Mouse (Mus musculus): Measurements from ENCODE around the gene Dcps. TPM values are rescaled to one million over a fixed set of nuclear protein-coding genes. Genes with fewer than 3 reads are reported as not detected.

Dcps gene
- total RNA-seq, 1 experiment from 2014 or later = 22.9 TPM

GRCm38 (mm10) chr9:35145118-35145517, 30.7 kb downstream of the Dcps start:
- ATAC-seq (ENCODE audit: extremely low read depth, insufficient number of reproducible peaks, low FRiP score, poor library complexity, severe bottlenecking) = no peak

DNA sequence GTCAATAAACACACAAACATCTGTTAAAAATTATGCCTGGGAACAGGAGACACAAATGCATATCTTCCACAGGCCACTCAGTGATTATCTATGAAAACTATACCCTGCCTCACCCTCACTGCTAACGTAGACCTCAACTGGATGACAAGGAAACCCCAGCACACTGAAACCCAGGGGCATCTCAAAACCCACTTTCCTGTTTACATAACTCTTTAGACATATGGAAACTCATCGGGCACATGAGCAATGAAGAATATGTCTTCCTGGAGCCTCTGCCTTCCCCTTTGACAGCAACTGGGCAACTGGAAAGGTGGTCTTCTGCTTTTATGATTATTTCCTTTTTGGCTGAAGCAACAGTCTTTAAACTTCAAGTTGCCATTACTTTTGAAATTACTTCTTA, 33.6 kb downstream of the Dcps start:
- ATAC-seq (ENCODE audit: extremely low read depth, insufficient number of reproducible peaks, low FRiP score, poor library complexity, severe bottlenecking) = no peak

DNA sequence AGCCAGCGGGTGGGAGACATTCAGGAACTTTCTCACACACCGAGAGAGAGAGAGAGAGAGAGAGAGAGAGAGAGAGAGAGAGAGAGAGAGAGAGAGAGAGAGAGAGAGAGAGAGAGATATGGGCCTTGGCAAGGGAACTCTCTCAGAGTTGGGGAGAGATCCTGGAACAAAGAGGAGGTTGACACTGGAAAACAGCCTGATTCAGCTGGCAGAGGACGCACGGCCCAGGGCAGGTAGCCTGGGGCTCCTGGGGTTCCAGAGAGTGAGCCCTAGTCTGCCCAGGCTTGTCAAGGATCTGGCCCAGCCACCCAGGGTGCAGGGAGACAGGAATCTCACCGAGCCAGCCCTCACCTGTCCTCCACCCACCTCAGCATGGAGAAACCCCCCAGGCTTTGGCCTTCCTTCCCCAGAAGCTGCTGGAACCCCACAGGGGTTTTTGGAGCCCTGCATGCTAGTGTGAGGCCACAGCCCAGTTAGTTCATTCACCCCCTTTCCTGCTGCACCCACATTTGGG, 36.6 kb downstream of the Dcps start:
- no peak for ATAC-seq (ENCODE audit: extremely low read depth, insufficient number of reproducible peaks, low FRiP score, poor library complexity, severe bottlenecking)

GRCm38 (mm10) chr9:35138029-35138428, 37.8 kb downstream of the Dcps start:
- ATAC-seq (ENCODE audit: extremely low read depth, insufficient number of reproducible peaks, low FRiP score, poor library complexity, severe bottlenecking) = no peak

DNA sequence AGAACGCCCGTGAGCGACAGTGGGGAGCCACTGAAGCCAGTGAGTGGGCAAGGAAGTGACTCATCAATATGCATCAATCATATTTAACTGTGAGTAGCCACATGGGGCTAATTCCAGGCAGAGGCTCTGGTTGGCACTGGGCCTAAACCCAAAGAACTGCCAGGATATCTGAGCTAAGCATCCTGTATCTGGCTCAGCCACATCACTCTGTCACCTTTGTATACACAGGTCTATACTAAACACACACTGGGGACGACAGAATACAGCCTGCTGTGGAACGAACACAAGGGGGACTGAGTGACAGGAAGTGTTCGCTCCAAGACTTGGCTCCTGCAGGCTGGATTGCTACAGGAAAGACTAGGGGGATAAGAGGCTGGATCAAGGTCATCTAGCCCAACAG, 40.3 kb downstream of the Dcps start:
- no peak for ATAC-seq (ENCODE audit: extremely low read depth, insufficient number of reproducible peaks, low FRiP score, poor library complexity, severe bottlenecking)

DNA sequence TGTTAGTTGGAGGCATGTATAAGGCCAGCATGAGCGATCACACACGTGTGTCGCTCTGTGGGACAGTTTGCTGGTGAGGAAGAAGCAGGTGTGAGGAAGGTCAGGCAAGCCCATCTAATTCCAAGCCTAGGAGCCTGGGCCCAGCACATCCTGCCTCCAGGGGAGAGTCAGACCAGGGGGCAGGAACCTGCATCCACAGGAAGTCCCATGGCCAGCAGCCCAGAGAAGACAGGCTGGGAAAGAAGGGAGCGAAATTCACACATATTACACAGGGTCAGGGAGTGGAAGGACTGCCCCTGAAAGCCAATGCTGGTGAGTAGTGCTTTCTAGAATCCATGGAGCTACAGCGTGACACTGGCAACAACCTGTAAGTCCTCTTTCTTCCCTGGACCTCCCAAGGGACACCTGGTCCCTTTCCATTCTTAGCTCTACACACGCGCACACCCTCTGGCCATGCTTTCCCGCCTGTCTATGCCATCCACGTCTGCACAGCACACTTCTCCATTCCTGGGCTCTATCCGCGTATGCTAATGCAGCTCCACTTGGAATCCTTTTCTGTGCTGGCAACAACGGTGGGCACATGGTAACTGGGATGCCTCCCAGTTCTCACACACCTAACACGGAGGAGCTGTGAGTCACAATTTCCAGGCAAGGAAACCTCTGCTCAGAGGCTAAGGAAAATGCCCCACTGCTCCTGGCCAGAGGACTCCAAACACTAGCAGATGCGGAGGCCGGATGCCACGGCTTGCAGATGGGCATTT, 44.0 kb downstream of the Dcps start:
- no peak for ATAC-seq (ENCODE audit: extremely low read depth, insufficient number of reproducible peaks, low FRiP score, poor library complexity, severe bottlenecking)

DNA sequence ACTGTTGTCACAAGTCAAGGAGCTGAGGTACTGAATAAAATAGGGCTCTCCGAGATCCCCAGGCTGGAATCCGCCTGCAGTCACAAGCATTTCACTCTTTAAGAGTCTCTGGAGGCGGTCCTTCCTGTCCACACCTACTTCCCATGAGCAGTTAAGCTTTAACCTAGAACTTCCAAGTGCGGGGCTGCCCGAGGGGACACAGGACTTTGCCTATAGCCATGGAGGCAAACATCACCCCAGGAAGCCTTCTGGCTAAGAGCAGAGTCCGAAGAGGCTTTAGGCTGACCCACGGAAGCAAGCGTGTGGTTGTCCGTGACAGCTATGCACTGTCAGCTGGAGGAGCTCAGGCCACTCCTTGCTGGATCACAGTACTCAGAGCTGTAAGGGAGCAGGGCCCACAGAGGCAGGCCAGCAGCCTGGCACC, 46.9 kb downstream of the Dcps start:
- ATAC-seq (ENCODE audit: extremely low read depth, insufficient number of reproducible peaks, low FRiP score, poor library complexity, severe bottlenecking) = no peak

DNA sequence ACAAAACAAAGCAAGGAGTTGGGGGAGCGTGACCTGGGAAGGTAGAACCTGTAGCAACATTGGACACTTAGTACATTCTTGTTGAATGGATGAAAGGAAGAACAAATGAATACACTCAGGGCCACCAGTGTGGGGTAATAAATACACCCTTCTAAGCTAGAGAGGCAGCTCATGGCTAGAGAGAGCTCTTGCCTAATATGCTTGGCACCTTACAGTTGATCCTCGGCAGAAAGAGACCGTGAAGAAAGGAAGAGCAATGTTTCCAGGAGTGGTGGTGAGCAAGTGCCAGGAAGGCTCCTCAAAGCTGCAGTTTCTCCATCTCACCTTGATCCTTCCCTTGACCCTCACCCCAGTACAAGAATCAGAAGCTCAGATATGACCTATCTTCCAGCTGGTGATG, 47.3 kb downstream of the Dcps start:
- ATAC-seq (ENCODE audit: extremely low read depth, insufficient number of reproducible peaks, low FRiP score, poor library complexity, severe bottlenecking) = no peak

- ATAC-seq (ENCODE audit: extremely low read depth, insufficient number of reproducible peaks, low FRiP score, poor library complexity, severe bottlenecking) = no peak
Observed at GRCm38 (mm10) chr9:35127561-35127960, 48.3 kb downstream of the Dcps start.

DNA sequence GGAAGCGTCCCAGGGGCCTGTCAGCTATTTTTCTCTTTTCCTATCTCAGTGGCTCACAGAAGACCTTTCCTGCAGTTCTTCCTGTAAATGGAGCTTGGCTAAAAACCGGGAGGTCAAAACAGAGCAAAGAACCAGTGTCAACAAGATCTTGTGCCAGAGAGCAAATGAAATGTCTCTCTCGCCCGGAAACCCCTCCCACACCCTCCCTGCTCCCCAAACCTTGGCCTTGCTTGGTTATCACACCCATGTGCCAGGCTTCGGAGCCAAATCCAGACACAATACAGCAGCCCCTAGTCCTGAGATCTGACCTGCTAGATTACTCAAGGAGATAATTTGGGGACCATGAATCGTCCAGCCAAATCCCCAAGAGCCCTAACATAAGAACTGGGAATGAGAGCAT, 48.7 kb downstream of the Dcps start:
- ATAC-seq (ENCODE audit: extremely low read depth, insufficient number of reproducible peaks, low FRiP score, poor library complexity, severe bottlenecking) = no peak

GRCm38 (mm10) chr9:35124678-35124955, 51.2 kb downstream of the Dcps start:
- ATAC-seq (ENCODE audit: extremely low read depth, insufficient number of reproducible peaks, low FRiP score, poor library complexity, severe bottlenecking) = no peak

DNA sequence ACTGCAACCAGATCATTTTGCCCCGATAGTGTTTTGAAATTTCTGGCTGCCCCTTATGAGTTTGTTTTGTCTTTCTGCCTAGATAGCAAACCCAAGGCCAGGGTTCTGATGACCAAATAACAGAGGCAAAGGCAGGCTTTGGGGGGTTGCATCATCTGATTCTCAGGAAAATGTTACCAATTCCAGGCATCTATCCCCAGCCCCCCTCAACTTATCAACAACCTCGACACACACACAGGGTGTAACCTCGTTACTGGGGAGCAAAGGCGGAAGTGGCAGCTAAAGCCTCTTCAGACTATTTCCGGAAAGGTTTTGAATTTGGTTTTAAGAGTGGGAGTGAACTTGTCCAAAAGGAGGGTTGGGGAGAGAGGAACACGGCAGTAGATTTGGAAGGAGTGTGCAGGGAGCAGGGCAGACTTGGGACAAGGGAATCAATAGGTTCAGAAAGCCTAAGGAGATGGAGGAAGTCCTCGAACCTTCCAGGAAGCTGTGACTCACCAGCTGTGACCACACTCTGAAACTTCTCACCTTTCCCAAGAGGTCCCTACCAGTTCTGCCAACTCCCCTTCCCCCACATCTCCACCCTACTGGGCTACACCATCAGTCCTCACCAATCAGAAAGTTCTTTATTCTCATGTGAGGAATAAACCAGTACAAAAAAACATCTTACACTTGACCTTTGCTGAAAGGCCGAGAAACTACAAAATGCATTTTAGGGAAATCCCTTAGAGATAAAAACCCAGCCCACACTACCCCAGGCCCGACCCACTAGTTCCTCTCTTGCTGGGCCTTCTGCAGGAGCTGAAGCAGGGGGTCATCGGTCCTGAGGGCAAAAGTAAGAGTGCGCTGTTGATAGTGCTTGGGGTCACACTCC, 51.8 kb downstream of the Dcps start:
- peak; percentile 84 for ATAC-seq (ENCODE audit: extremely low read depth, insufficient number of reproducible peaks, low FRiP score, poor library complexity, severe bottlenecking)

GRCm38 (mm10) chr9:35123456-35123803, 52.4 kb downstream of the Dcps start:
- no peak for ATAC-seq (ENCODE audit: extremely low read depth, insufficient number of reproducible peaks, low FRiP score, poor library complexity, severe bottlenecking)

GRCm38 (mm10) chr9:35122551-35123266, 53.2 kb downstream of the Dcps start:
- no peak for ATAC-seq (ENCODE audit: extremely low read depth, insufficient number of reproducible peaks, low FRiP score, poor library complexity, severe bottlenecking)

DNA sequence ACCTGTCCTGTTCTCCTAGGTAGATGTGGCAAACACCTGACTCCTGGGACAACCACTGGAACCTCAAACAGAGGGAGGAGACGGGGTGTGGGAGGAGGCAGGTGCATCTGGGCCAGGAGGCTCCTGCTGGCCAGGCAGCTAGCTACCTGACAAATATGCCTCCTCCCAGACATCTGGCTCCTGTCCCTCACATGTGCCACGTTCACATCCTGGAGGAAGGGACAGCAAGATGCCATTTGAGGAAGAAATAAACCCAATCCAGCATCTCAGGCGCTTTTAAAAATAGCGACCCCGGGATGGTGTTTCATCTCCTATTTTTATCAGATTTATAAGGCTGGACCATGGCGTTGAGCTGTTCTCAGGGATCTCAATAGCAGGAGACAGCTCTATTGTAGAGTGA, 56.7 kb downstream of the Dcps start, which contains the start of gene St3gal4:
TSS of gene St3gal4 (minus strand) at position 101 of the 400 bp plus-strand sequence.
- ATAC-seq (ENCODE audit: extremely low read depth, insufficient number of reproducible peaks, low FRiP score, poor library complexity, severe bottlenecking) = no peak

GRCm38 (mm10) chr9:35118563-35118962, 57.3 kb downstream of the Dcps start:
- ATAC-seq (ENCODE audit: extremely low read depth, insufficient number of reproducible peaks, low FRiP score, poor library complexity, severe bottlenecking) = no peak

DNA sequence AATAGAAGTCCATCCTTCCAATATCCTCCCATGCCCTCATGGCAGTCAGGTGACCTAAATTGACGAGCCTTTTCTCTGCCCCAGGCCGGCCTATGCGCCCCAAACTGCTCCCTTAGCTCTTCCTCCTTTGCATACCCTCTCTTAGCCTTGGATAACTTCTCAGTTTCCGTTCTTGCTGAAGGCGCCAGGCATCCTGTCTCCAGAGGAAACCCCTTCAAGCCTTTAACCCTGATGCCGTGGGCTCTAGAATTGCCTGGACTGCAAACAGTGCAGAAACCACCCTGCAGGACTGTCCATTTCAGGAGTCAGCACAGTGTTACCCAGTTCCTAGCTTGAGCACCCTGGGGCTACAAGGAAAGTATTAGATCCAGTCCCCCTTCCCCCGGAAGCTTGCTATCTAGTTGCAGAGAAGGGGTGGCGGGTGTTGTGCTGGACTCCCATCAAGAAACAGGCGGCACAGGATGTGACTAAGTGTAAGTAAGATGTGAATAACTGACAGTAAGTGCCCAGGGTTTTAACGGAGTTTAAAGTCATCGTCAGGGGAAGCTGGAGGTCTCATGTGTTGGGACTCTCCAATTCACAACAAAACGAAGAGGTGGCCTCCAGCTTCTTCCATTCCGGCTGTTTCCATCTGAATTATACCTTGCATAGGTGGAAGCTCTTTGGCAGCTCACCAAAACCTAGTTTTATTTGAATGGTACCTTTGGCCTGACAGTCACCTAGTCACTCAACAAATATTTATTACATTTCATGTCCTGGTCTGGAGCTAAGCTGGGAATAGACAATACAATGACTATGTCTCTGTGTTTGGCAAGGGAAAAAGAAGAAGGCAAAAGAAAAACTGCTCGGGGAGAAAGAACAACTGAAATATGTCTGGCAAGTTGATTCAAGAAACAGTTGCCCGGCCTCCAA, 58.2 kb downstream of the Dcps start:
- ATAC-seq (ENCODE audit: extremely low read depth, insufficient number of reproducible peaks, low FRiP score, poor library complexity, severe bottlenecking) = no peak

Measured in neutrophil, adult 5-6 weeks (primary cell).